Mouse (Mus musculus): ENCODE measurements around the gene Aspdh.

Aspdh gene

DNA sequence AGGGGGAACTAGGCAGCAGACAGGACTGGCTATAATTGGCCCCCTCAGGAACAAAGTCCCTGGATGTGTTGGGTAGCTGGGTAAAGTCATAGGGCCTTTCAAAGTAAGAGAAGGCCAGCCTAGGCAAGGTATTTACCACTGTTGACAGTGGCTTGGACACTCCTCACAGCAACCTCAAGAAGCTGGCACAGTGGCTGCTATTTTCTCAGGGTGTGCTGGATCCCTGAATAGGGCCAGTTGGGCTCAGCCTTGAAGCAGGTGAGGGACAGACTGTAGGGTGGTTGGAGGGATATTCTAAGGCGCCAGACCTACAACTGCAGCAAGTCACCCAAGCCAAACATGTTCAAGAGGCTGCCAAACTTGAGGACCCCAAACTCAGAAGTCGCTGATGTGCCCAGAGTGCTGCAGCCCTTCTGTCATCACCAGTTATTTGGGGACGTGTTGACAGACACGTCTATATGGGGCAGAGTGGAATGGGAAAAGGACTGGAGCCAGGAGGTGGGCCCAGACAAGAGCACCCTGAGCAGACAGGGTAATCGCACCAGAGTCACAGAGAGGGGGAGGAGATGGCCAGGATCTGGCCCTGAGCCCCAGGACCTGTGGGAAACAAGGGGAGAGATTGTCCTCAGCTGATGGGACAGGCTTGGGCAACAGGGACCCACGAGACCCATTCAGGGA is 6.8 kb downstream of the Aspdh start:
- no peak for DNase-seq (ENCODE audit: low spot score in 2 of 2)

- no peak for DNase-seq (ENCODE audit: low spot score in 2 of 2)
Observed at GRCm38 (mm10) chr7:44472558-44472885, 7.3 kb downstream of the Aspdh start.

GRCm38 (mm10) chr7:44472961-44473646 is 7.9 kb downstream of the Aspdh start:
- DNase-seq (ENCODE audit: low spot score in 2 of 2): no peak

GRCm38 (mm10) chr7:44474419-44474818 is 9.2 kb downstream of the Aspdh start:
- DNase-seq (ENCODE audit: low spot score in 2 of 2): peak; percentile 77 to 87

DNA sequence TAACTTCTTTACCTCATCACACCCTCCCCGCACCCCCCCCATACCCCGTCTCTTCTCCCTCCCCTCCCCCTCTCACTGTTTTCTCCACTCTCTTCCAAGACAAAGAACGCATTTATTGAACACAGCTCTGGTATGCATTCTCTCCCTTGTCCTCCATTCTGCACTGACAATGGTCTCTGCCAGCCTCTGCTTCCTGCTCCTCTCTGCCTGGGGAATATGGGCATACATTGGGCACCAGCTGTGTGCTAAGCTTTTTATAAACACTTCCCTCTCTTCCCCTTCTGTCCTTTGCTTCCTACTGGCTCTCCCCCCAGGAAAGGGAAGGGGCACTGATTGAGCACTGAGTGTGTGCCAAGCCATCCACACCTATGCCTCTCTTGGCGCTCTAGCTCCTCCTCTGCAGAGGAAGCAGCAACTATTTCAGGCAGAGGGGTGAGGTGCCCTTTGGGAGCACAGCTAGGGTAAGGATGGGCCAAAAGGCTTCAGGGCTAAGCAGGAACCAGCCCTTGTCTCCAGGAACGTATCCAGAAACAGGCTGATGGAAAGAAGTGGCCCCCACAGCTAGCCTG is 9.9 kb downstream of the Aspdh start:
- no peak for DNase-seq (ENCODE audit: low spot score in 2 of 2)

DNA sequence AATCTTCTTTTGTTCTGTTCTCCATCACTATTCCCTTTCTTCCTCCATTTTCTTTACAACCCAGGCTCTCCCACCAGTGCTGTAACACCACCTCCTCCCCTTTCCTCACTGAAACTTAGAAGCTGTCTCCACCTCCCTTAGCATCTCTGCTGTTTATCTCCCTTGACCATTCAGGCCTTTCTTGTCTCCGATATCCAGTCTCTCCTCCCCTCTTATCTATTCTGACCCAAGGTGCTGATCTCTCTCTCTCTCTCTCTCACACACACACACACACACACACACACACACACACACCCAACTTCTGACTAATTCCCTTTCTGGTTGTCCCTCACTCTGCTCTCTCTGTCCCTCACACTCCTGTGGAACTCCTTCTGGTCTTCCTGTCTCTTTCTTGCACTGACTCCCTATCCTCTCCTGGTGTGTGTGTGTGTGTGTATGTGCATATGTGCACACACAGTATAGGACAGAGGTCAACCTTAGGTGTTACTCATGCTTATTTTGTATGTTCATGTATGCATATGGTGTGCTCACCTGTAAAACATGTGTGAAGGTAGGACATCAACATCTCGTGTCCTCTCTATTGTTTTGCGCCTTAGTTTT is 17.7 kb downstream of the Aspdh start:
- no peak for DNase-seq (ENCODE audit: low spot score in 2 of 2)

DNA sequence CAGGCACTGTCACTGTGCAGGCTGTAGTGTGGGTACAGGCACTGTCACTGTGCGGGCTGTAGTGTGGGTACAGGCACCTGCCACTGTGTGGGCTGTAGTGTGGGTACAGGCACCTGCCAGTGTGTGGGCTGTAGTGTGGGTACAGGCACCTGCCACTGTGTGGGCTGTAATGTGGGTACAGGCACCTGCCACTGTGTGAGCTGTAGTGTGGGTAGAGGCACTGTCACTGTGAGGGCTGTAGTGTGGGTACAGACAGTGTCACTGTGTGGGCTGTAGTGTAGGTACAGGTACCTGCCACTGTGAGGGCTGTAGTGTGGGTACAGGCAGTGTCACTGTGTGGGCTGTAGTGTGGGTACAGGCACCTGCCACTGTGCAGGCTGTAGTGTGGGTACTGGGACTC is 18.9 kb downstream of the Aspdh start:
- no peak for DNase-seq (ENCODE audit: low spot score in 2 of 2)

- DNase-seq (ENCODE audit: low spot score in 2 of 2): peak in 1 of 2 experiments; percentile 88
Observed at GRCm38 (mm10) chr7:44484841-44485571, 19.8 kb downstream of the Aspdh start.

DNA sequence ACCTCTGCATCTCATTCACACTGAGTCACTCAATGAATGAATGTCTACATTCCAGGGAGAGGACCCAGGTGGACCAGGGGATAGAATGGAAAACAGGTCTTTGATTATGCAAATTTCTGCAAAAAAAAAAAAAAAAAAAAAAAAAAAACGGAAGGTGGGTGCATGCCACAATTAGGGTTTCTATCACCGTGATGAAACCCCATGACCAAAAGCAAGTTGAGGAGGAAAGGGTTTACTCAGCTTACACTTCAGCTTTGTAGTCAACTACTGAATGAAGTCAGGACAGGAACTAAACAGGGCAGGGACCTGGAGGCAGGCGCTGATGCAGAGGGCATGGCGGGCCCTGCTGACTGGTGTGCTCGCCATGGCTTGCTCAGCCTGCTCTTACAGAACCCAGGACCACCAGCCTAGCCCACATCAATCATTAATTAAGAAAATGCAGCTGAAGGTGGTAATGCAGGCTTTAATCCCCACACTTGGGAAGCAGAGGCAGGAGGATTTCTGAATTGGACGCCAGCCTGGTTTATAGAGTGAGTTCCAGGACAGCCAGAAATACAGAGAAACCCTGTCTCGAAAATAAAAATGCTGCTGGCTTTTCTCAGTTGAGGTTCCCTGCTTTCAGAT is 20.5 kb downstream of the Aspdh start:
- DNase-seq (ENCODE audit: low spot score in 2 of 2): no peak

- no peak for DNase-seq (ENCODE audit: low spot score in 2 of 2)
Observed at GRCm38 (mm10) chr7:44486927-44487575, 21.9 kb downstream of the Aspdh start.

GRCm38 (mm10) chr7:44487936-44488335 is 22.7 kb downstream of the Aspdh start:
- DNase-seq (ENCODE audit: low spot score in 2 of 2): no peak

GRCm38 (mm10) chr7:44488545-44488944 is 23.4 kb downstream of the Aspdh start:
- DNase-seq (ENCODE audit: low spot score in 2 of 2): no peak

- no peak for DNase-seq (ENCODE audit: low spot score in 2 of 2)
Observed at GRCm38 (mm10) chr7:44490281-44490680, 25.1 kb downstream of the Aspdh start.

DNA sequence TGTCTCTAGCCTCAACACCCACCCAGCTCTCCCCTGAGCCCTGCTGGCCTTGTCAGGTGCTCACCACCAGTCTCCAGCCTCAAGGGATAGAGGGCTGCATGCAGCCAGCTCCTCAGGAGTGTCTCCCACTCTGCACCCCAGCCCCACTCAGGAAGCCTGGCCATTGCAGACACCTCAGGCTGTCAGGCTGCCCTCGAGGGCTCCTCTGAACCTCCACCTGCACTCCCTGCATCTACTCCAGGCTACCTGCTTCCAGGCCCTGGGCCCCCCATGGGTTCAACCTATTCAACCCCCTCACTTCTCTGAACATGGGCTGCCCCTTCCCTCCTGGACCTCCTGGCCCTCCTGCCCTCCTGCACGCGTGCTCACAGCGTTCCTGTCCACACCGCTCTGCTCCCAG is 26.2 kb downstream of the Aspdh start:
- DNase-seq (ENCODE audit: low spot score in 2 of 2): no peak

DNA sequence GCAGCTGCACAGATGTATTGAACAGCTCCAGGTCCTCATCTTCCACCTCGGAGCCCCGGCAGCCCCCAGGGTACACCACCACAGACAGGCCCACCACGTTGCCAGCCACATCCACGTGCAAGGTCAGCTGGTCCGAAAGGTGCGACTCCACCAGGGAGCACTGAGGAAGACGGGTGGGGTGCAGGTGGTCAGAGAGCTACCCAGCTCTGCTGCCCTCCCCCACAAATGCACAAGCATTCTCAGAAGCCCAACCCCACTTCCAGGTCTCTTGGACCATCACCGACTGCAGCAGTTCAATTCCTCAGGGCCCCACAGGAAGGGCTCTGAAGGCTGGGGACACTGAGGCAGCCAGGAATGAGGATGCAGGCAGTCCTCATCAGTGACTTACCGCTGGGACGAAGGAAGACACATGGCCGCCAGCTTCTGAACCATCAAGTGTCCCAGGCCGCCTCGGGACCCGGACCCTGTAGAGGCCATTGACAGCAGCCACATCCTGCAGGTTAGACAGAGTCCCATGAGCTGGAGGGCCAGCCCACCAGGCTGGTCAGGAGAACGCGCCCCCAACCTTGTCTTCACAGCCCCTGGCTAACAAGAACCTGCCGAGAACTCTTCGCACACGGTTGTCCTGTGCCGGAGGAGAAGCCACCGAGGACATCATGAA is 27.1 kb downstream of the Aspdh start:
- DNase-seq (ENCODE audit: low spot score in 2 of 2): no peak

DNA sequence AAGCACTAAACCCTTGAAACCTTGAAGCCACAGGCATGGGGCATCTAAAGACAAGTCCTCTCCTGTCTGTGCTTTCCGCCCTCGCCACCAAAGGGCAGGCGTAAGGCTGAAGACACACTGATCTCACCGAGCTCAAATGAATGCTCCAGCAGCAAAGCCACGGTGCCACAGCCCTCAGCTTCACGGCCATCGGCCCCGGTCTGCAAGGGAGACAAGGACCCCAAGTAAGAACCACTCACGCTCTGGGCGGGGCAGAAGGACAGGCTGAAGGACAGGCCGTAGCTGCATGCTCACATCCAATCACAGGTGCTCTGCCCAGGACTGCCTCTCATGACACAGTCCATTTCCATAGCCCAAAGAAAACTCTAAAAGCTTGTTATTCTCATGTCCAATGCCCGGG is 29.5 kb downstream of the Aspdh start:
- no peak for DNase-seq (ENCODE audit: low spot score in 2 of 2)

DNA sequence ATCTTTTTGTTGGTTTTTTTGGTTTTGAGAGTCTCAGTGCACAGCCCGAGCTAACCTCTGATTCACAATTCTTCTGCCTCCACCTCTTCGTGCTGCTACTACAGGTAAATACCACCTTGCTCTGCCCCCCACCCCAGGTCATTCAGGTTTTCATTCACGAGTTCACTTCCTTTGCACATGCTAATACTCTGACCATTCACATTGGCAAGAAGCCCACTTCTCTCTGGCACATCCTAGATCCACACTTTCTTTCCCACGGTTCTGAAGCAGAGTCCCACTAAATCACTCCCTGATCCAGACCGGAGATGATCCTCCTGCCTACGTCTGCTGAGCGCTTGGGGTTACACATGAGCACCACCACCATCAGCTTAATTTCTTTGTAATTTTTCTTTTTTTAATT is 29.9 kb downstream of the Aspdh start:
- no peak for DNase-seq (ENCODE audit: low spot score in 2 of 2)

DNA sequence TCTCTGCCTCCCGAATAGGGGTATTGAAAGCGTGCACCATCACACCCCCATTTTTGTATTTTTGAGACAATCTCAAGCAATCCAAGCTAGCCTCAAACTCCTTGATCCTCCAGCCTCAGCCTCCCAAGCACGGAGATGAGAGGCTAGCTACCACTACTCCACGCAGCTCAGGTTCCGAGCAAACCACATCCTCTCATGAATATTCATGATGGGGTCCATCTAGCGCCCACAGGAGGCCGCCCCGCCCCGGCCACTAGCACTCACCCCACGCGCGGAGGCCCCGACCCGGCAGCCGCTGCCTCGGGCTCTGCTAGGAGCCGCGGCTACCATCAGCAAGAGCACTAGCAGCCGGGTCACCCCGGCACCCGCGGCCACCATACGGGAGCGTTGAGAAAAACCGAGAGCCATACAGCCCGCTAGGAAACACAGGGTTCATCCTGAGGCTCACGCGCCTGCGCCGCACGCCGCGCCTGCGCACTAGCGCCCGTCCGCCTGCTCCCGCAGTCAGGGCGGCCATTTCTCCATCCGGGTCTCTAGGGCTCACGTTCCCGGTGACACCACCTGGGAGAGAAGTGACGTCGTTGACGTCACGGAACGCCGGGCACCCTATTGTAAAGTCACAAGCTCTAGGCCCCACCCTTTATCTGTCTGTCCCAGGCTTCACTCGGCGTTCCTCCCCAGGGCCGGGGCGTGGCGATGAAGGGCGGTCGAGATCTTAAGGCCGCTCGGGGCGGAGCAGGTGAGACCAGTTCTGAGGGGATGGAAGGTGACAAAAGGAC is 31.0 kb downstream of the Aspdh start, which contains the start of the genes Emc10 and Fam71e1:
Emc10 (minus strand) TSS at position 538 of the 779 bp plus-strand sequence.
Fam71e1 (plus strand) TSS at position 590 of the 779 bp plus-strand sequence.
- DNase-seq (ENCODE audit: low spot score in 2 of 2): peak; percentile 96 to 99

DNA sequence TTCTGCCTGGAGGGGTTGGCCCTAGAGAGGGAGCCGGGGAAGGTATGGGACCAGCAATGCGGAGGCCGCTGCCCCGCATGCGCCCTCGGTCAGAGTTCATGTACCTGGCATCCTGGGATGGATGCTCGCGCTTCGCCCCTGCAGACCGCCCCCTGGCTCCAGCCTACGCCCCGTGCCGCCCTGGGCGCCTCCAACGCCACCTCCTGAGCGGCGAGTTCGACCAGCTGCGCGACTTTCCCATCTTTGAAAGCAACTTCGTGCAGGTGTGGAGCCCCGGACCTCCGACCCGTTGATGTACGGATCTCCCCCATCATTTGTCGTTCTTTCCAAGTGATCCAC is 31.5 kb downstream of the Aspdh start:
- no peak for DNase-seq (ENCODE audit: low spot score in 2 of 2)
